Mouse (Mus musculus) Muller cell, postnatal 12 days (primary cell): ENCODE measurements around the gene Clint1.
A peak's percentile ranks its signal among the peaks of the same experiment; 100 is the strongest.
"Not testable (repeated sequence)": the region's sequence is repeated elsewhere in the genome, so short reads cannot be mapped to it uniquely, and the experiment has no call there.

Experiments used
- DNase-seq: peaks from one replicate; pipeline ENCODE4 v3.0.0-alpha.2; 2015; ENCODE audit errors: inconsistent ontology term

Clint1 gene

GRCm38 (mm10) chr11:45847548-45847947 lies 4.3 kb upstream of the Clint1 start:
- no peak for DNase-seq

GRCm38 (mm10) chr11:45848253-45848652 lies 3.6 kb upstream of the Clint1 start:
- DNase-seq = no peak

GRCm38 (mm10) chr11:45849203-45849602 lies 2.6 kb upstream of the Clint1 start:
- no peak for DNase-seq

- DNase-seq = no peak
Observed at GRCm38 (mm10) chr11:45849859-45850258, 2.0 kb upstream of the Clint1 start.

- DNase-seq = no peak
Observed at GRCm38 (mm10) chr11:45850317-45850716, 1.5 kb upstream of the Clint1 start.

GRCm38 (mm10) chr11:45852124-45852994 lies 508 bp downstream of the Clint1 start:
- DNase-seq = peak; percentile 68

- DNase-seq = peak; percentile 15
Observed at GRCm38 (mm10) chr11:45852995-45853317, 1.1 kb downstream of the Clint1 start.

GRCm38 (mm10) chr11:45853916-45854315 lies 2.1 kb downstream of the Clint1 start:
- no peak for DNase-seq

GRCm38 (mm10) chr11:45854381-45854780 lies 2.5 kb downstream of the Clint1 start:
- DNase-seq = no peak

- no peak for DNase-seq
Observed at GRCm38 (mm10) chr11:45855407-45856148, 3.7 kb downstream of the Clint1 start.

- no peak for DNase-seq
Observed at GRCm38 (mm10) chr11:45856149-45856516, 4.3 kb downstream of the Clint1 start.

- DNase-seq = no peak
Observed at GRCm38 (mm10) chr11:45861334-45861733, 9.5 kb downstream of the Clint1 start.

- no peak for DNase-seq
Observed at GRCm38 (mm10) chr11:45864409-45864808, 12.6 kb downstream of the Clint1 start.

- no peak for DNase-seq
Observed at GRCm38 (mm10) chr11:45865861-45866260, 14.0 kb downstream of the Clint1 start.

- DNase-seq = no peak
Observed at GRCm38 (mm10) chr11:45866534-45866933, 14.7 kb downstream of the Clint1 start.

- no peak for DNase-seq
Observed at GRCm38 (mm10) chr11:45873666-45874065, 21.8 kb downstream of the Clint1 start.

- DNase-seq = no peak
Observed at GRCm38 (mm10) chr11:45874251-45874650, 22.4 kb downstream of the Clint1 start.

GRCm38 (mm10) chr11:45875351-45875935 lies 23.6 kb downstream of the Clint1 start:
- DNase-seq = no peak

GRCm38 (mm10) chr11:45876036-45876435 lies 24.2 kb downstream of the Clint1 start:
- DNase-seq = no peak

GRCm38 (mm10) chr11:45879366-45879765 lies 27.5 kb downstream of the Clint1 start:
- not testable (repeated sequence) for DNase-seq

GRCm38 (mm10) chr11:45881026-45881682 lies 29.3 kb downstream of the Clint1 start:
- DNase-seq = peak; percentile 63

GRCm38 (mm10) chr11:45881683-45882068 lies 29.8 kb downstream of the Clint1 start:
- DNase-seq = peak; percentile 79
